Mouse (Mus musculus) spleen, postnatal 36 days (tissue): Measurements from ENCODE around the gene Hyou1.
"Not testable (repeated sequence)": the region's sequence is repeated elsewhere in the genome, so short reads cannot be mapped to it uniquely, and the experiment has no call there.

Experiments
- DNase-seq, 2 experiments: peaks; one replicate each; pipeline ENCODE4 v3.0.0; 2022; ENCODE audit warnings: low spot score in 2 of 2, mixed read lengths in 1 of 2

Gene Hyou1

GRCm38 (mm10) chr9:44379054-44379834 is at the start of gene Hyou1:
Gene Hyou1, plus strand, starts transcription at chr9:44379490.
- DNase-seq = peak; percentile 99

- DNase-seq = no peak
Measured at GRCm38 (mm10) chr9:44330736-44331135, 48.6 kb upstream of the Hyou1 start.

GRCm38 (mm10) chr9:44332918-44333638 is 46.2 kb upstream of the Hyou1 start:
- DNase-seq = no peak

GRCm38 (mm10) chr9:44334396-44335330 is 44.6 kb upstream of the Hyou1 start, which contains the start of gene H2afx:
Gene H2afx, plus strand, starts transcription at chr9:44334694.
- peak; percentile 98 to 99 for DNase-seq

- DNase-seq = peak in 1 of 2 experiments; percentile 36
Measured at GRCm38 (mm10) chr9:44335331-44336092, 43.8 kb upstream of the Hyou1 start.

- no peak for DNase-seq
Measured at GRCm38 (mm10) chr9:44336093-44336406, 43.2 kb upstream of the Hyou1 start.

- DNase-seq = not testable (repeated sequence)
Measured at GRCm38 (mm10) chr9:44336513-44336912, 42.8 kb upstream of the Hyou1 start.

GRCm38 (mm10) chr9:44336964-44337363 is 42.3 kb upstream of the Hyou1 start:
- DNase-seq = no peak

- no peak for DNase-seq
Measured at GRCm38 (mm10) chr9:44337436-44338169, 41.7 kb upstream of the Hyou1 start.

- DNase-seq = no peak
Measured at GRCm38 (mm10) chr9:44338574-44338973, 40.7 kb upstream of the Hyou1 start.

GRCm38 (mm10) chr9:44341487-44341886 is 37.8 kb upstream of the Hyou1 start:
- no peak for DNase-seq

GRCm38 (mm10) chr9:44342173-44342572 is 37.1 kb upstream of the Hyou1 start:
- peak; percentile 73 to 81 for DNase-seq

- DNase-seq = no peak
Measured at GRCm38 (mm10) chr9:44342605-44343004, 36.7 kb upstream of the Hyou1 start.

- peak; percentile 69 to 76 for DNase-seq
Measured at GRCm38 (mm10) chr9:44343290-44343689, 36.0 kb upstream of the Hyou1 start.

- DNase-seq = peak; percentile 89 to 92
Measured at GRCm38 (mm10) chr9:44343781-44344421, 35.4 kb upstream of the Hyou1 start, which contains the start of gene Hmbs. Gene Hmbs, minus strand, starts transcription at chr9:44344228.

- no peak for DNase-seq
Measured at GRCm38 (mm10) chr9:44345570-44346433, 33.5 kb upstream of the Hyou1 start.

GRCm38 (mm10) chr9:44347166-44347565 is 32.1 kb upstream of the Hyou1 start:
- no peak for DNase-seq

- DNase-seq = no peak
Measured at GRCm38 (mm10) chr9:44347621-44348020, 31.7 kb upstream of the Hyou1 start.

- DNase-seq = no peak
Measured at GRCm38 (mm10) chr9:44348546-44348945, 30.7 kb upstream of the Hyou1 start.
